Mouse (Mus musculus): ENCODE data around the gene Tecpr1. TPM values are rescaled to one million over a fixed set of nuclear protein-coding genes. Genes with fewer than 3 reads are reported as not detected.

Gene Tecpr1
- 10 to 100 TPM; 68.5 to 70.9 TPM for total RNA-seq (2021)
- long read RNA-seq, experiment 1, full-length matches to known transcripts, result 26 of 51 reads
- long read RNA-seq, experiment 1, partial matches to known transcripts, result 17 of 51 reads
- long read RNA-seq, experiment 1, other reads (novel, unspliced or antisense), result 8 of 51 reads
- long read RNA-seq, experiment 2, full-length matches to known transcripts, result 75 of 139 reads
- long read RNA-seq, experiment 2, partial matches to known transcripts, result 31 of 139 reads
- long read RNA-seq, experiment 2, other reads (novel, unspliced or antisense), result 33 of 139 reads

- DNase-seq (ENCODE audit: low spot score in 2 of 2), result peak; percentile 82 to 87
Observed at GRCm38 (mm10) chr5:144223503-144223862, at the start of gene Tecpr1. TSS of gene Tecpr1 (minus strand) at chr5:144223615.

- no peak for DNase-seq (ENCODE audit: low spot score in 2 of 2)
Observed at GRCm38 (mm10) chr5:144271772-144272171, 48.4 kb upstream of the Tecpr1 start.

GRCm38 (mm10) chr5:144271118-144271517 lies 47.7 kb upstream of the Tecpr1 start:
- no peak for DNase-seq (ENCODE audit: low spot score in 2 of 2)

- no peak for DNase-seq (ENCODE audit: low spot score in 2 of 2)
Observed at GRCm38 (mm10) chr5:144270420-144270819, 47.0 kb upstream of the Tecpr1 start.

GRCm38 (mm10) chr5:144269926-144270325 lies 46.5 kb upstream of the Tecpr1 start:
- DNase-seq (ENCODE audit: low spot score in 2 of 2), result no peak

GRCm38 (mm10) chr5:144267535-144268241 lies 44.3 kb upstream of the Tecpr1 start:
- DNase-seq (ENCODE audit: low spot score in 2 of 2), result no peak

- no peak for DNase-seq (ENCODE audit: low spot score in 2 of 2)
Observed at GRCm38 (mm10) chr5:144263496-144263895, 40.1 kb upstream of the Tecpr1 start.

GRCm38 (mm10) chr5:144263082-144263481 lies 39.7 kb upstream of the Tecpr1 start:
- DNase-seq (ENCODE audit: low spot score in 2 of 2), result no peak

GRCm38 (mm10) chr5:144261829-144262228 lies 38.4 kb upstream of the Tecpr1 start:
- DNase-seq (ENCODE audit: low spot score in 2 of 2), result no peak

- no peak for DNase-seq (ENCODE audit: low spot score in 2 of 2)
Observed at GRCm38 (mm10) chr5:144261309-144261708, 37.9 kb upstream of the Tecpr1 start.

- DNase-seq (ENCODE audit: low spot score in 2 of 2), result no peak
Observed at GRCm38 (mm10) chr5:144260464-144260863, 37.0 kb upstream of the Tecpr1 start.

GRCm38 (mm10) chr5:144259228-144259627 lies 35.8 kb upstream of the Tecpr1 start:
- DNase-seq (ENCODE audit: low spot score in 2 of 2), result no peak

GRCm38 (mm10) chr5:144258687-144259086 lies 35.3 kb upstream of the Tecpr1 start:
- DNase-seq (ENCODE audit: low spot score in 2 of 2), result no peak

GRCm38 (mm10) chr5:144258131-144258611 lies 34.8 kb upstream of the Tecpr1 start:
- DNase-seq (ENCODE audit: low spot score in 2 of 2), result no peak

- DNase-seq (ENCODE audit: low spot score in 2 of 2), result no peak
Observed at GRCm38 (mm10) chr5:144257451-144258110, 34.2 kb upstream of the Tecpr1 start.

- no peak for DNase-seq (ENCODE audit: low spot score in 2 of 2)
Observed at GRCm38 (mm10) chr5:144256888-144257287, 33.5 kb upstream of the Tecpr1 start.

GRCm38 (mm10) chr5:144256541-144256870 lies 33.1 kb upstream of the Tecpr1 start:
- no peak for DNase-seq (ENCODE audit: low spot score in 2 of 2)

GRCm38 (mm10) chr5:144255632-144256540 lies 32.5 kb upstream of the Tecpr1 start:
- DNase-seq (ENCODE audit: low spot score in 2 of 2), result peak in 1 of 2 experiments; percentile 27

- DNase-seq (ENCODE audit: low spot score in 2 of 2), result peak; percentile 58 to 66
Observed at GRCm38 (mm10) chr5:144254811-144255631, 31.6 kb upstream of the Tecpr1 start.

- peak in 1 of 2 experiments; percentile 59 for DNase-seq (ENCODE audit: low spot score in 2 of 2)
Observed at GRCm38 (mm10) chr5:144254122-144254810, 30.9 kb upstream of the Tecpr1 start.
